Mouse (Mus musculus): Measurements from ENCODE around the gene Ikbip.

GRCm38 (mm10) chr10:91127395-91127794, 44.7 kb downstream of the Ikbip start:
- TF ChIP-seq POLR2A (IDR thresholded peaks at IDR 0.05; ENCODE audit: borderline replicate concordance, extremely low read depth, low read depth, low read length) (no peak), CTCF (IDR thresholded peaks at IDR 0.05; ENCODE audit: insufficient read depth, low read length) (no peak)

Data from lung, adult 2 months (tissue).